Mouse (Mus musculus) neural tube, embryonic 14.5 days (tissue): ENCODE measurements around the gene Timm13. TPM values are rescaled to one million over a fixed set of nuclear protein-coding genes. Genes with fewer than 3 reads are reported as not detected.

ENCODE experiments used
- ATAC-seq: fragments of 200-750 bp; cut with Nextera tagmentation; 2 replicates; pipeline ENCODE4 v1.8.0; 2017; ENCODE audit warnings: low read depth, mild to moderate bottlenecking, moderate TSS enrichment, moderate library complexity
- H3K27ac ChIP-seq: fragments of 300-500 bp; sonication (generic); 2 replicates; pipeline ENCODE4 v1.5.1; 2014; ENCODE audit warnings: low read depth, mild to moderate bottlenecking, control low read depth, low read length, moderate library complexity, mixed read lengths
- H3K27me3 ChIP-seq: fragments of 300-500 bp; sonication (generic); 2 replicates; pipeline ENCODE4 v1.6.1; 2014; ENCODE audit warnings: low read length; ENCODE audit not compliant: control insufficient read depth, insufficient read depth
- H3K36me3 ChIP-seq: fragments of 300-500 bp; sonication (generic); 2 replicates; pipeline ENCODE4 v1.6.1; 2014; ENCODE audit warnings: low read length, mixed read lengths; ENCODE audit not compliant: control insufficient read depth, insufficient read depth
- H3K4me1 ChIP-seq: fragments of 300-500 bp; sonication (generic); 2 replicates; pipeline ENCODE4 v1.6.1; 2014; ENCODE audit warnings: low read length; ENCODE audit not compliant: control insufficient read depth, insufficient read depth
- H3K4me2 ChIP-seq: fragments of 300-500 bp; sonication (generic); 2 replicates; pipeline ENCODE4 v1.6.1; 2014; ENCODE audit warnings: mild to moderate bottlenecking, low read depth, low read length, control low read depth
- H3K4me3 ChIP-seq: fragments of 300-500 bp; sonication (generic); 2 replicates; pipeline ENCODE4 v1.5.1; 2014; ENCODE audit warnings: low read depth, low read length, control low read depth, mixed read lengths
- H3K9ac ChIP-seq: fragments of 300-500 bp; sonication (generic); replicated peaks from 2 replicates; pipeline ENCODE4 v1.6.1; 2014; ENCODE audit warnings: low read depth, mild to moderate bottlenecking, control low read depth, low read length, mixed read lengths
- H3K9me3 ChIP-seq: fragments of 300-500 bp; sonication (generic); 2 replicates; pipeline ENCODE4 v1.6.1; 2016; ENCODE audit warnings: low read length; ENCODE audit not compliant: control insufficient read depth
- WGBS: fragments of 180-500 bp; shearing (Covaris S2); extraction: QIAGEN DNeasy Blood & Tissue Kit; methylation state at CpG from one replicate; pipeline ENCODE4 v1.1.7; 2014; 5-methylcytosine and 5-hydroxymethylcytosine counted together
- polyA plus RNA-seq: library from polyadenylated mRNA; unstranded; fragments of >200 nt; fragmentation: Nextera tagmentation; extraction: Ambion mirVana; gene quantifications from 2 replicates; pipeline ENCODE4 v1.2.1, GENCODE M21; 2014

Gene Timm13
- polyA plus RNA-seq, 1 experiment from 2014 or later, result 352 TPM

- Histone ChIP-seq H3K27me3 (no peaks in the 10 kb centered on the region), H3K36me3 (peaks cover 6% of the 10 kb centered on the region; the same call in 1 of the 2 replicates), H3K27ac (no peak overlapping the region), H3K4me3 (no peak overlapping the region), H3K9ac (no peak overlapping the region), H3K4me1 (peaks cover 17% of the 10 kb centered on the region), H3K9me3 (no peaks in the 10 kb centered on the region), H3K4me2 (no peak overlapping the region)
- no peak for ATAC-seq
- 91% methylated on average over 7 of the region's 7 CpGs for WGBS
Observed at GRCm38 (mm10) chr10:80895100-80895499, 5.7 kb downstream of the Timm13 start.

- H3K4me2 ChIP-seq, result no peak overlapping the region
- H3K4me3 ChIP-seq, result no peak overlapping the region
- H3K27me3 ChIP-seq, result no peaks in the 10 kb centered on the region
- no peak overlapping the region for H3K27ac ChIP-seq
- WGBS, result 75% methylated on average over 11 of the region's 11 CpGs
- H3K4me1 ChIP-seq, result no peaks in the 10 kb centered on the region
- no peak for ATAC-seq
- H3K9me3 ChIP-seq, result no peaks in the 10 kb centered on the region
- H3K9ac ChIP-seq, result no peak overlapping the region
- no peaks in the 10 kb centered on the region for H3K36me3 ChIP-seq
Observed at GRCm38 (mm10) chr10:80887181-80887580, 13.6 kb downstream of the Timm13 start.

- no peak overlapping the region for H3K4me2 ChIP-seq
- no peak overlapping the region for H3K9ac ChIP-seq
- 22% methylated on average over 10 of the region's 10 CpGs for WGBS
- no peak overlapping the region for H3K4me3 ChIP-seq
- H3K27ac ChIP-seq, result no peak overlapping the region
- no peaks in the 10 kb centered on the region for H3K4me1 ChIP-seq
- no peaks in the 10 kb centered on the region for H3K36me3 ChIP-seq
- H3K9me3 ChIP-seq, result no peaks in the 10 kb centered on the region
- no peaks in the 10 kb centered on the region for H3K27me3 ChIP-seq
- ATAC-seq, result no peak
Observed at GRCm38 (mm10) chr10:80881301-80881700, 19.5 kb downstream of the Timm13 start.

- H3K27ac ChIP-seq, result no peak overlapping the region
- H3K4me3 ChIP-seq, result no peak overlapping the region
- H3K4me2 ChIP-seq, result no peak overlapping the region
- H3K4me1 ChIP-seq, result no peaks in the 10 kb centered on the region
- no peak overlapping the region for H3K9ac ChIP-seq
- 76% methylated on average over 2 of the region's 2 CpGs for WGBS
- H3K36me3 ChIP-seq, result no peaks in the 10 kb centered on the region
- no peak for ATAC-seq
- H3K27me3 ChIP-seq, result no peaks in the 10 kb centered on the region
- no peaks in the 10 kb centered on the region for H3K9me3 ChIP-seq
Observed at GRCm38 (mm10) chr10:80880901-80881300, 19.9 kb downstream of the Timm13 start.

- H3K9me3 ChIP-seq, result no peaks in the 10 kb centered on the region
- WGBS, result 25% methylated on average over 5 of the region's 5 CpGs
- no peaks in the 10 kb centered on the region for H3K27me3 ChIP-seq
- no peak overlapping the region for H3K4me3 ChIP-seq
- no peak overlapping the region for H3K4me2 ChIP-seq
- no peak overlapping the region for H3K27ac ChIP-seq
- H3K4me1 ChIP-seq, result no peaks in the 10 kb centered on the region
- H3K9ac ChIP-seq, result no peak overlapping the region
- no peak; the same call in 1 of the 2 replicates for ATAC-seq
- H3K36me3 ChIP-seq, result no peaks in the 10 kb centered on the region
Observed at GRCm38 (mm10) chr10:80880131-80880641, 20.6 kb downstream of the Timm13 start.

GRCm38 (mm10) chr10:80876594-80876993, 24.2 kb downstream of the Timm13 start:
- H3K27me3 ChIP-seq, result no peaks in the 10 kb centered on the region

GRCm38 (mm10) chr10:80876028-80876427, 24.7 kb downstream of the Timm13 start:
- no peaks in the 10 kb centered on the region for H3K36me3 ChIP-seq
- H3K9ac ChIP-seq, result no peak overlapping the region
- no peaks in the 10 kb centered on the region for H3K4me1 ChIP-seq
- no peak overlapping the region for H3K4me2 ChIP-seq
- no peak for ATAC-seq
- no peak overlapping the region for H3K4me3 ChIP-seq
- no peak overlapping the region for H3K27ac ChIP-seq
- no peaks in the 10 kb centered on the region for H3K9me3 ChIP-seq
- WGBS, result 28% methylated on average over 5 of the region's 5 CpGs
- H3K27me3 ChIP-seq, result no peaks in the 10 kb centered on the region

More at GRCm38 (mm10) chr10:80876594-80876993, 24.2 kb downstream of the Timm13 start:
- WGBS, result 28% methylated on average over 3 of the region's 3 CpGs
- Histone ChIP-seq H3K36me3 (no peaks in the 10 kb centered on the region), H3K27ac (no peak overlapping the region), H3K4me2 (no peak overlapping the region), H3K4me3 (no peak overlapping the region), H3K9ac (no peak overlapping the region), H3K4me1 (no peaks in the 10 kb centered on the region), H3K9me3 (no peaks in the 10 kb centered on the region)
- no peak for ATAC-seq

- WGBS, result 82% methylated on average over 9 of the region's 9 CpGs
- no peaks in the 10 kb centered on the region for H3K4me1 ChIP-seq
- 0 out of 2 replicates have a peak overlapping the region, but pooled peaks have one; percentile 3 for H3K9ac ChIP-seq
- ATAC-seq, result no peak
- H3K4me3 ChIP-seq, result no peak overlapping the region
- no peak overlapping the region for H3K4me2 ChIP-seq
- no peaks in the 10 kb centered on the region for H3K9me3 ChIP-seq
- no peaks in the 10 kb centered on the region for H3K27me3 ChIP-seq
- no peaks in the 10 kb centered on the region for H3K36me3 ChIP-seq
- no peak overlapping the region for H3K27ac ChIP-seq
Observed at GRCm38 (mm10) chr10:80874035-80874434, 26.7 kb downstream of the Timm13 start.

- no peak within 1 kb of the TSS for H3K4me3 ChIP-seq
- ATAC-seq, result no peak
- WGBS, result 30% methylated on average over 9 of the region's 9 CpGs
Observed at GRCm38 (mm10) chr10:80871581-80871980, 29.2 kb downstream of the Timm13 start, which contains the start of gene Tmprss9. Gene Tmprss9, plus strand, starts transcription at chr10:80871848.

More at GRCm38 (mm10) chr10:80871581-80871980, 29.2 kb downstream of the Timm13 start, which contains the start of gene Tmprss9:
- H3K4me1 ChIP-seq, result no peaks in the 10 kb centered on the region
- no peaks in the 10 kb centered on the region for H3K9me3 ChIP-seq
- H3K9ac ChIP-seq, result no peak within 1 kb of the TSS
- H3K27ac ChIP-seq, result no peak within 1 kb of the TSS
- H3K27me3 ChIP-seq, result no peaks in the 10 kb centered on the region
- peaks cover 11% of the 10 kb centered on the region; the same call in 1 of the 2 replicates for H3K36me3 ChIP-seq
- no peak within 1 kb of the TSS for H3K4me2 ChIP-seq
